Mouse (Mus musculus): Measurements from ENCODE around the gene Tpst2.

Gene Tpst2

GRCm38 (mm10) chr5:112255426-112255825 lies 21.1 kb upstream of the Tpst2 start, which contains the start of gene Crybb1:
Gene Crybb1, plus strand, starts transcription at chr5:112255815.
- DNase-seq (ENCODE audit: low spot score), result no peak

- no peak for DNase-seq (ENCODE audit: low spot score)
These were observed 20.0 kb upstream of the Tpst2 start for GRCm38 (mm10) chr5:112256457-112256856.

GRCm38 (mm10) chr5:112257896-112258295 lies 18.6 kb upstream of the Tpst2 start:
- no peak for DNase-seq (ENCODE audit: low spot score)

- no peak for DNase-seq (ENCODE audit: low spot score)
These were observed 16.4 kb upstream of the Tpst2 start for GRCm38 (mm10) chr5:112259862-112260650.

GRCm38 (mm10) chr5:112260818-112261217 lies 15.7 kb upstream of the Tpst2 start:
- DNase-seq (ENCODE audit: low spot score), result no peak

- no peak for DNase-seq (ENCODE audit: low spot score)
These were observed 12.4 kb upstream of the Tpst2 start for GRCm38 (mm10) chr5:112264099-112264498.

GRCm38 (mm10) chr5:112265110-112265509 lies 11.4 kb upstream of the Tpst2 start:
- no peak for DNase-seq (ENCODE audit: low spot score)

- DNase-seq (ENCODE audit: low spot score), result no peak
These were observed 11.0 kb upstream of the Tpst2 start for GRCm38 (mm10) chr5:112265515-112265914.

GRCm38 (mm10) chr5:112266011-112266777 lies 10.3 kb upstream of the Tpst2 start:
- no peak for DNase-seq (ENCODE audit: low spot score)

GRCm38 (mm10) chr5:112270764-112271541 lies 5.5 kb upstream of the Tpst2 start:
- DNase-seq (ENCODE audit: low spot score), result no peak

GRCm38 (mm10) chr5:112272934-112273333 lies 3.6 kb upstream of the Tpst2 start:
- DNase-seq (ENCODE audit: low spot score), result no peak

- no peak for DNase-seq (ENCODE audit: low spot score)
These were observed 2.6 kb upstream of the Tpst2 start for GRCm38 (mm10) chr5:112273746-112274463.

GRCm38 (mm10) chr5:112275021-112275804 lies 1.3 kb upstream of the Tpst2 start:
- DNase-seq (ENCODE audit: low spot score), result no peak

- peak; percentile 34 for DNase-seq (ENCODE audit: low spot score)
These were observed 437 bp downstream of the Tpst2 start for GRCm38 (mm10) chr5:112276907-112277348.

GRCm38 (mm10) chr5:112277906-112278470 lies 1.5 kb downstream of the Tpst2 start:
- DNase-seq (ENCODE audit: low spot score), result no peak

GRCm38 (mm10) chr5:112279181-112280021 lies 2.9 kb downstream of the Tpst2 start:
- no peak for DNase-seq (ENCODE audit: low spot score)

GRCm38 (mm10) chr5:112280151-112280550 lies 3.7 kb downstream of the Tpst2 start:
- no peak for DNase-seq (ENCODE audit: low spot score)

- DNase-seq (ENCODE audit: low spot score), result no peak
These were observed 4.6 kb downstream of the Tpst2 start for GRCm38 (mm10) chr5:112280863-112281660.

- no peak for DNase-seq (ENCODE audit: low spot score)
These were observed 5.2 kb downstream of the Tpst2 start for GRCm38 (mm10) chr5:112281676-112282075.
